Mouse (Mus musculus): ENCODE results near the gene Arhgap31. TPM values are rescaled to one million over a fixed set of nuclear protein-coding genes. Genes with fewer than 3 reads are reported as not detected.
A peak's percentile ranks its signal among the peaks of the same experiment; 100 is the strongest.

The Arhgap31 gene
- polyA plus RNA-seq, 1 experiment from 2014 or later, result 4.6 TPM

- Histone ChIP-seq H3K4me1 (replicated peaks) (no peaks in the 10 kb centered on the region), H3K27me3 (no peaks in the 10 kb centered on the region), H3K27ac (no peak overlapping the region), H3K4me2 (replicated peaks) (no peak overlapping the region), H3K9ac (replicated peaks) (no peak overlapping the region), H3K9me3 (no peaks in the 10 kb centered on the region), H3K36me3 (no peaks in the 10 kb centered on the region), H3K4me3 (replicated peaks) (no peak overlapping the region)
- 91% methylated on average over 10 of the region's 10 CpGs for WGBS
- ATAC-seq, result no peak
Measured at GRCm38 (mm10) chr16:38662575-38662974, 50.5 kb downstream of the Arhgap31 start.

- Histone ChIP-seq H3K4me1 (replicated peaks) (peaks cover 6% of the 10 kb centered on the region; the same call in 1 of the 2 replicates), H3K27me3 (no peaks in the 10 kb centered on the region), H3K4me2 (replicated peaks) (no peak overlapping the region), H3K36me3 (no peaks in the 10 kb centered on the region), H3K27ac (no peak overlapping the region), H3K9me3 (no peaks in the 10 kb centered on the region), H3K4me3 (replicated peaks) (no peak overlapping the region), H3K9ac (replicated peaks) (no peak overlapping the region)
- 81% methylated on average over 4 of the region's 4 CpGs for WGBS
- no peak for ATAC-seq
Measured at GRCm38 (mm10) chr16:38654308-38654707, 58.8 kb downstream of the Arhgap31 start.

GRCm38 (mm10) chr16:38653390-38653871 is 59.6 kb downstream of the Arhgap31 start:
- 51% methylated on average over 10 of the region's 10 CpGs for WGBS
- Histone ChIP-seq H3K9ac (replicated peaks) (no peak overlapping the region), H3K4me3 (replicated peaks) (no peak overlapping the region), H3K4me1 (replicated peaks) (peaks cover 6% of the 10 kb centered on the region; the same call in 1 of the 2 replicates), H3K4me2 (replicated peaks) (no peak overlapping the region), H3K9me3 (no peaks in the 10 kb centered on the region), H3K27ac (peak overlapping the region; percentile 39; the same call in 1 of the 2 replicates), H3K27me3 (no peaks in the 10 kb centered on the region), H3K36me3 (no peaks in the 10 kb centered on the region)
- ATAC-seq, result no peak

- no peak overlapping the region for H3K27ac ChIP-seq
- H3K4me3 ChIP-seq (replicated peaks), result no peak overlapping the region
- no peaks in the 10 kb centered on the region for H3K36me3 ChIP-seq
- H3K4me1 ChIP-seq (replicated peaks), result peaks cover 6% of the 10 kb centered on the region; the same call in 1 of the 2 replicates
- H3K9me3 ChIP-seq, result no peaks in the 10 kb centered on the region
- no peaks in the 10 kb centered on the region for H3K27me3 ChIP-seq
- no peak overlapping the region for H3K4me2 ChIP-seq (replicated peaks)
- no peak overlapping the region for H3K9ac ChIP-seq (replicated peaks)
- ATAC-seq, result no peak
- 89% methylated on average over 5 of the region's 5 CpGs for WGBS
Measured at GRCm38 (mm10) chr16:38652653-38653052, 60.4 kb downstream of the Arhgap31 start.

GRCm38 (mm10) chr16:38651721-38652231 is 61.3 kb downstream of the Arhgap31 start:
- 89% methylated on average over 10 of the region's 10 CpGs for WGBS
- Histone ChIP-seq H3K36me3 (no peaks in the 10 kb centered on the region), H3K4me1 (replicated peaks) (peaks cover 6% of the 10 kb centered on the region; the same call in 1 of the 2 replicates), H3K9me3 (no peaks in the 10 kb centered on the region), H3K27ac (no peak overlapping the region), H3K27me3 (no peaks in the 10 kb centered on the region), H3K4me2 (replicated peaks) (no peak overlapping the region), H3K9ac (replicated peaks) (no peak overlapping the region), H3K4me3 (replicated peaks) (no peak overlapping the region)
- no peak for ATAC-seq

GRCm38 (mm10) chr16:38651306-38651705 is 61.8 kb downstream of the Arhgap31 start:
- Histone ChIP-seq H3K4me1 (replicated peaks) (peaks cover 6% of the 10 kb centered on the region; the same call in 1 of the 2 replicates), H3K9ac (replicated peaks) (no peak overlapping the region), H3K27me3 (no peaks in the 10 kb centered on the region), H3K4me3 (replicated peaks) (no peak overlapping the region), H3K9me3 (no peaks in the 10 kb centered on the region), H3K4me2 (replicated peaks) (no peak overlapping the region), H3K27ac (no peak overlapping the region), H3K36me3 (no peaks in the 10 kb centered on the region)
- WGBS, result 86% methylated on average over 12 of the region's 12 CpGs
- ATAC-seq, result no peak

- no peaks in the 10 kb centered on the region for H3K9me3 ChIP-seq
- peaks cover 6% of the 10 kb centered on the region; the same call in 1 of the 2 replicates for H3K4me1 ChIP-seq (replicated peaks)
- H3K27ac ChIP-seq, result no peak overlapping the region
- ATAC-seq, result no peak
- H3K27me3 ChIP-seq, result no peaks in the 10 kb centered on the region
- no peaks in the 10 kb centered on the region for H3K36me3 ChIP-seq
- H3K9ac ChIP-seq (replicated peaks), result no peak overlapping the region
- no peak overlapping the region for H3K4me3 ChIP-seq (replicated peaks)
- 71% methylated on average over 11 of the region's 11 CpGs for WGBS
- H3K4me2 ChIP-seq (replicated peaks), result no peak overlapping the region
Measured at GRCm38 (mm10) chr16:38649431-38649827, 63.6 kb downstream of the Arhgap31 start.

GRCm38 (mm10) chr16:38648783-38649430 is 64.2 kb downstream of the Arhgap31 start:
- no peak overlapping the region for H3K9ac ChIP-seq (replicated peaks)
- H3K4me1 ChIP-seq (replicated peaks), result peaks cover 6% of the 10 kb centered on the region; the same call in 1 of the 2 replicates
- H3K36me3 ChIP-seq, result no peaks in the 10 kb centered on the region
- H3K4me2 ChIP-seq (replicated peaks), result no peak overlapping the region
- H3K27ac ChIP-seq, result no peak overlapping the region
- 88% methylated on average over 9 of the region's 9 CpGs for WGBS
- H3K9me3 ChIP-seq, result no peaks in the 10 kb centered on the region
- no peak for ATAC-seq
- no peaks in the 10 kb centered on the region for H3K27me3 ChIP-seq
- no peak overlapping the region for H3K4me3 ChIP-seq (replicated peaks)

GRCm38 (mm10) chr16:38648155-38648554 is 64.9 kb downstream of the Arhgap31 start:
- Histone ChIP-seq H3K36me3 (no peaks in the 10 kb centered on the region), H3K4me1 (replicated peaks) (peaks cover 2% of the 10 kb centered on the region; the same call in 1 of the 2 replicates), H3K27ac (no peak overlapping the region), H3K4me2 (replicated peaks) (no peak overlapping the region), H3K9me3 (no peaks in the 10 kb centered on the region), H3K27me3 (no peaks in the 10 kb centered on the region), H3K9ac (replicated peaks) (no peak overlapping the region), H3K4me3 (replicated peaks) (no peak overlapping the region)
- no peak for ATAC-seq
- 91% methylated on average over 5 of the region's 5 CpGs for WGBS

- H3K4me1 ChIP-seq (replicated peaks), result no peaks in the 10 kb centered on the region
- H3K27ac ChIP-seq, result no peak overlapping the region
- no peaks in the 10 kb centered on the region for H3K36me3 ChIP-seq
- no peaks in the 10 kb centered on the region for H3K27me3 ChIP-seq
- WGBS, result 83% methylated on average over 2 of the region's 2 CpGs
- no peak overlapping the region for H3K4me2 ChIP-seq (replicated peaks)
- H3K4me3 ChIP-seq (replicated peaks), result no peak overlapping the region
- ATAC-seq, result no peak
- H3K9me3 ChIP-seq, result no peaks in the 10 kb centered on the region
- no peak overlapping the region for H3K9ac ChIP-seq (replicated peaks)
Measured at GRCm38 (mm10) chr16:38644455-38644854, 68.6 kb downstream of the Arhgap31 start.

- no peak for ATAC-seq
- no peak overlapping the region for H3K27ac ChIP-seq
- H3K4me3 ChIP-seq (replicated peaks), result no peak overlapping the region
- H3K36me3 ChIP-seq, result no peaks in the 10 kb centered on the region
- no peaks in the 10 kb centered on the region for H3K27me3 ChIP-seq
- no peak overlapping the region for H3K9ac ChIP-seq (replicated peaks)
- 83% methylated on average over 10 of the region's 10 CpGs for WGBS
- no peaks in the 10 kb centered on the region for H3K4me1 ChIP-seq (replicated peaks)
- H3K9me3 ChIP-seq, result no peaks in the 10 kb centered on the region
- no peak overlapping the region for H3K4me2 ChIP-seq (replicated peaks)
Measured at GRCm38 (mm10) chr16:38637085-38637484, 76.0 kb downstream of the Arhgap31 start.

- 87% methylated on average over 9 of the region's 9 CpGs for WGBS
- no peaks in the 10 kb centered on the region for H3K4me1 ChIP-seq (replicated peaks)
- no peak overlapping the region for H3K4me3 ChIP-seq (replicated peaks)
- no peak overlapping the region for H3K27ac ChIP-seq
- H3K4me2 ChIP-seq (replicated peaks), result no peak overlapping the region
- H3K27me3 ChIP-seq, result no peaks in the 10 kb centered on the region
- ATAC-seq, result no peak
- H3K9ac ChIP-seq (replicated peaks), result no peak overlapping the region
- no peaks in the 10 kb centered on the region for H3K9me3 ChIP-seq
- no peaks in the 10 kb centered on the region for H3K36me3 ChIP-seq
Measured at GRCm38 (mm10) chr16:38636682-38637081, 76.4 kb downstream of the Arhgap31 start.

Measured in midbrain, embryonic 13.5 days (tissue).